In genomic region chr15:103165379-103165778, GRCm38 (mm10) we compare ENCODE assay signal across 8 mouse cellular contexts. TPM values are rescaled to one million over a fixed set of nuclear protein-coding genes. Genes with fewer than 3 reads are reported as not detected.
DNase-seq lines count a peak whose midpoint lies in the region; ATAC-seq and TF ChIP-seq lines count a peak whose summit lies in the region.

No protein-coding gene starts in this region.

- intact Hi-C loops in heart, postnatal 25 days (cut with DNase I): loop anchor here (2.0 kb wide), 1 partner anchor 153 kb away; no protein-coding TSS in a partner anchor

- peaks cover 52% of the 10 kb centered on the region for H3K4me1 ChIP-seq in E14TG2a.4 (replicated peaks; ENCODE audit: low read depth, low read length)
- peaks cover 37% of the 10 kb centered on the region for H3K4me1 ChIP-seq in forebrain, embryonic 15.5 days
- H3K4me1 ChIP-seq in lung, embryonic 14.5 days (ENCODE audit: insufficient read depth): peaks cover 12% of the 10 kb centered on the region
- peaks cover 12% of the 10 kb centered on the region for H3K4me1 ChIP-seq in olfactory bulb, adult 2 months (ENCODE audit: control insufficient read depth, insufficient read depth, low read length)

- H3K36me3 ChIP-seq in E14TG2a.4 (ENCODE audit: insufficient read depth, low read length): no peaks in the 10 kb centered on the region
- H3K36me3 ChIP-seq in forebrain, embryonic 15.5 days: no peaks in the 10 kb centered on the region
- H3K36me3 ChIP-seq in lung, embryonic 14.5 days (ENCODE audit: insufficient read depth): no peaks in the 10 kb centered on the region

- H3K9me3 ChIP-seq in E14TG2a.4 (ENCODE audit: low read length): no peaks in the 10 kb centered on the region
- H3K9me3 ChIP-seq in forebrain, embryonic 15.5 days: no peaks in the 10 kb centered on the region
- no peaks in the 10 kb centered on the region for H3K9me3 ChIP-seq in lung, embryonic 14.5 days (ENCODE audit: low read depth, low read length)

- peaks cover 44% of the 10 kb centered on the region for H3K27me3 ChIP-seq in E14TG2a.4 (ENCODE audit: insufficient read depth, low read length)
- H3K27me3 ChIP-seq in forebrain, embryonic 15.5 days: peaks cover 49% of the 10 kb centered on the region
- peaks cover 41% of the 10 kb centered on the region for H3K27me3 ChIP-seq in lung, embryonic 14.5 days (ENCODE audit: insufficient read depth, low read length)

- H3K9ac ChIP-seq in forebrain, embryonic 15.5 days (replicated peaks): no peak overlapping the region
- no peak overlapping the region for H3K9ac ChIP-seq in lung, embryonic 14.5 days

- TF ChIP-seq CTCF in E14TG2a.4 (conservative IDR thresholded peaks at IDR 0.05; ENCODE audit: low read length): peak; percentile 92
- TF ChIP-seq CTCF in layer of hippocampus, adult 2 months (conservative IDR thresholded peaks at IDR 0.05): peak; percentile 99
- peak; percentile 96 for TF ChIP-seq CTCF in lung, embryonic 14.5 days (IDR thresholded peaks at IDR 0.05; ENCODE audit: low read depth)
- peak; percentile 96 for TF ChIP-seq CTCF in olfactory bulb, adult 2 months (IDR thresholded peaks at IDR 0.05; ENCODE audit: insufficient read depth, low read depth, low read length)

- ATAC-seq in cerebellum, adult (ENCODE audit: insufficient number of reproducible peaks, low FRiP score, low TSS enrichment): peak; percentile 50
- ATAC-seq in forebrain, embryonic 15.5 days (replicated peaks): peak; percentile 14
- ATAC-seq in lung, embryonic 14.5 days (ENCODE audit: insufficient read depth): peak; percentile 7; the same call in 1 of the 2 replicates

- no peak overlapping the region for H3K27ac ChIP-seq in forebrain, embryonic 15.5 days (replicated peaks)
- no peak overlapping the region for H3K27ac ChIP-seq in layer of hippocampus, adult 2 months
- no peak overlapping the region for H3K27ac ChIP-seq in lung, embryonic 14.5 days (ENCODE audit: low read depth)
- H3K27ac ChIP-seq in olfactory bulb, adult 2 months (ENCODE audit: insufficient read depth, low read depth, low read length): no peak overlapping the region

- TF ChIP-seq POLR2A in olfactory bulb, adult 2 months (IDR thresholded peaks at IDR 0.05; ENCODE audit: insufficient read depth, low read depth, low read length): no peak

- no peak overlapping the region for H3K4me2 ChIP-seq in forebrain, embryonic 15.5 days (replicated peaks)
- H3K4me2 ChIP-seq in lung, embryonic 14.5 days: no peak overlapping the region

- under 1% methylated on average over 13 of the region's 13 CpGs for WGBS in forebrain, embryonic 15.5 days
- under 1% methylated on average over 13 of the region's 13 CpGs for WGBS in lung, embryonic 14.5 days
- WGBS in olfactory bulb, adult 2 months: 1% methylated on average over 13 of the region's 13 CpGs

- no peak overlapping the region for H3K4me3 ChIP-seq in E14TG2a.4 (replicated peaks; ENCODE audit: low read length)
- H3K4me3 ChIP-seq in forebrain, embryonic 15.5 days: no peak overlapping the region
- H3K4me3 ChIP-seq in layer of hippocampus, adult 2 months: no peak overlapping the region
- H3K4me3 ChIP-seq in lung, embryonic 14.5 days (ENCODE audit: low read depth, low read length): no peak overlapping the region
- no peak overlapping the region for H3K4me3 ChIP-seq in olfactory bulb, adult 2 months (ENCODE audit: insufficient read depth, low read depth, low read length)

- peak; percentile 61 for DNase-seq in heart, postnatal 25 days (ENCODE audit: low spot score)
- DNase-seq in layer of hippocampus, adult 2 months (ENCODE audit: low spot score in 2 of 2): peak; percentile 90 to 92
- DNase-seq in lung, embryonic 14.5 days: peak; percentile 96
- DNase-seq in thymus, adult 18-20 months: peak; percentile 58 to 72

RNA-seq across cellular contexts. Expression of gene Smug1, which starts 1.5 kb away (rescaled TPM):
- 24.7 and 26.8 TPM in 2 replicates for polyA plus RNA-seq in forebrain, embryonic 15.5 days (2015; fragmentation: Nextera tagmentation; extraction: Ambion mirVana)
- total RNA-seq in heart, postnatal 25 days (2021): 10 to 100 TPM; 12.2 to 14.1 TPM
- 10 to 100 TPM; 17.9 to 18.2 TPM for total RNA-seq in layer of hippocampus, adult 2 months (2021)
- 18.0 and 18.1 TPM in 2 replicates for polyA plus RNA-seq in lung, embryonic 14.5 days (2014; fragmentation: Nextera tagmentation; extraction: Ambion mirVana)
- not detected in 2 replicates for polyA plus RNA-seq in olfactory bulb, adult 2 months (2012; ENCODE audit: insufficient read depth, insufficient read length, low replicate concordance, missing spikeins)
